Mouse (Mus musculus): ENCODE measurements at regions not wholly inside any gene's neighbourhood (a gene's known extent, or its start where the extent isn't known, plus 50 kb on each side); places are given as distances from the start of the nearest gene placed in this dataset.

DNA sequence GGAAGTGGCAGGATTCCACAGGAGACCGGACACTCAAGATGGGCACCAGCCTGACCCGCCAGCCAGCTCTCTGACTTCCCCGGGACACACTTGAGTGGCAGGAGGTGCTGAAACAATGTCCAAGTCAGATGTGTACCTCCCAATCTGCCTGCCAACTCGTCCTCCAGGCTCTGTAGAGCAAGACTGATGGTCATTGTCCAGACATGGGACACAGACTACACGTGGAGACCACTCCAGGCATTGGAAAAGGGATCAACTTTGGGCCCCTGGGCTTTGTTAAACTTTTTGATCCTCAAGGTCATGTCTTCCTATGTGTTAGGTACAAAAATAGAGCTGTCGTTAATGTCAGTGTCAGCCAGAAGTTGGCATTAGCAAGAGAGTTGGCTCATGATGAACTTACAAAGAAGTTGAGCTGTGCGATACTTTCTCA, 214.6 kb downstream of the 3100002H09Rik start:
- TF ChIP-seq CTCF (IDR thresholded peaks at IDR 0.05; ENCODE audit: insufficient read depth, low read depth, low read length) (no peak), POLR2A (IDR thresholded peaks at IDR 0.05; ENCODE audit: insufficient read depth, low read depth, low read length) (no peak)

Data from olfactory bulb, adult 2 months (tissue).